Mouse (Mus musculus) kidney, adult 18-20 months (tissue): ENCODE measurements around the gene Rab27a.
"Not testable (repeated sequence)": the region's sequence is repeated elsewhere in the genome, so short reads cannot be mapped to it uniquely, and the experiment has no call there.

Experiments used
- DNase-seq: peaks from one replicate; pipeline ENCODE4 v3.0.0; 2021

The Rab27a gene

GRCm38 (mm10) chr9:73047906-73048305 is 3.3 kb downstream of the Rab27a start:
- no peak for DNase-seq

GRCm38 (mm10) chr9:73048927-73049326 is 4.3 kb downstream of the Rab27a start:
- no peak for DNase-seq

GRCm38 (mm10) chr9:73049833-73050232 is 5.2 kb downstream of the Rab27a start:
- no peak for DNase-seq

GRCm38 (mm10) chr9:73050606-73051005 is 6.0 kb downstream of the Rab27a start:
- DNase-seq = no peak

- peak; percentile 72 for DNase-seq
Observed at GRCm38 (mm10) chr9:73055441-73055911, 10.8 kb downstream of the Rab27a start.

GRCm38 (mm10) chr9:73059224-73059623 is 14.6 kb downstream of the Rab27a start:
- DNase-seq = no peak

GRCm38 (mm10) chr9:73063621-73064290 is 19.1 kb downstream of the Rab27a start:
- peak; percentile 46 for DNase-seq

- DNase-seq = no peak
Observed at GRCm38 (mm10) chr9:73067086-73067485, 22.4 kb downstream of the Rab27a start.

- DNase-seq = peak; percentile 59
Observed at GRCm38 (mm10) chr9:73068230-73068679, 23.6 kb downstream of the Rab27a start.

- no peak for DNase-seq
Observed at GRCm38 (mm10) chr9:73068688-73069087, 24.0 kb downstream of the Rab27a start.

- no peak for DNase-seq
Observed at GRCm38 (mm10) chr9:73070971-73071659, 26.5 kb downstream of the Rab27a start.

GRCm38 (mm10) chr9:73072426-73072825 is 27.8 kb downstream of the Rab27a start:
- DNase-seq = no peak

- no peak for DNase-seq
Observed at GRCm38 (mm10) chr9:73073169-73073568, 28.5 kb downstream of the Rab27a start.

GRCm38 (mm10) chr9:73079349-73079748 is 34.7 kb downstream of the Rab27a start:
- DNase-seq = not testable (repeated sequence)

GRCm38 (mm10) chr9:73079801-73080325 is 35.2 kb downstream of the Rab27a start:
- DNase-seq = no peak

- no peak for DNase-seq
Observed at GRCm38 (mm10) chr9:73082291-73083000, 37.8 kb downstream of the Rab27a start.

GRCm38 (mm10) chr9:73083956-73084355 is 39.3 kb downstream of the Rab27a start:
- DNase-seq = no peak

GRCm38 (mm10) chr9:73085845-73086244 is 41.2 kb downstream of the Rab27a start:
- no peak for DNase-seq

- no peak for DNase-seq
Observed at GRCm38 (mm10) chr9:73087121-73087520, 42.5 kb downstream of the Rab27a start.

GRCm38 (mm10) chr9:73087581-73087980 is 42.9 kb downstream of the Rab27a start:
- no peak for DNase-seq

GRCm38 (mm10) chr9:73089222-73089920 is 44.7 kb downstream of the Rab27a start:
- DNase-seq = no peak

- DNase-seq = no peak
Observed at GRCm38 (mm10) chr9:73090121-73090520, 45.5 kb downstream of the Rab27a start.

- DNase-seq = peak; percentile 31
Observed at GRCm38 (mm10) chr9:73091747-73092146, 47.1 kb downstream of the Rab27a start.
